Mouse (Mus musculus) adrenal gland, adult (tissue): ENCODE measurements around the gene Slc11a2.
"Not testable (repeated sequence)": the region's sequence is repeated elsewhere in the genome, so short reads cannot be mapped to it uniquely, and the experiment has no call there.

Source experiments
- DNase-seq, 2 experiments: peaks; one replicate each; pipeline ENCODE4 v3.0.0; 2022 to 2023; ENCODE audit warnings: low spot score in 1 of 2; ENCODE audit not compliant: inconsistent age in 2 of 2

Slc11a2 gene

GRCm38 (mm10) chr15:100365967-100366366, 58.9 kb downstream of the Slc11a2 start:
- DNase-seq = not testable (repeated sequence)

- DNase-seq = no peak
Measured at GRCm38 (mm10) chr15:100364242-100364641, 60.6 kb downstream of the Slc11a2 start, which contains the start of gene Higd1c. TSS of gene Higd1c (plus strand) at chr15:100364542.

DNA sequence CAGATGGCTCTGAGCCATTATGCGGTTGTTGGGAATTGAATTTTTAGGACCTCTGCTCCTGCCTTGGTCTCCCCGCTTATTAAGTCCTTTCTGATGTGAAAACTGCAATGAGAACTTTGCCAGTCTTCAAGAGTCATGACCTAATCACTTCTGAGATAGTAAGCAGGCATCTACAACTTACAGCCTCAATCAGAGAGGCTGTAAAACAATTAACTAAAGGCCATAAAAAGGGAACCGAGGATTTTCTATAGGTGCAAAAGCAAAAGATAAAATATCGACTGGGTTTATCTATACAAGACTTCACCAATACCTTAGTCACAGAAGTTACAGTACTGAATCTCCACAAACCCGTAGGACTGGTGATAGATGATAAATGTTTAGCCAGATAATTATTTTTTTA, 69.0 kb downstream of the Slc11a2 start:
- no peak for DNase-seq

- DNase-seq = not testable (repeated sequence)
Measured at GRCm38 (mm10) chr15:100353399-100353798, 71.5 kb downstream of the Slc11a2 start.

GRCm38 (mm10) chr15:100352711-100353250, 72.1 kb downstream of the Slc11a2 start, which contains the start of the genes Methig1 and Mettl7a2:
TSS of gene Methig1 (plus strand) at chr15:100353149.
TSS of gene Mettl7a2 (plus strand) at chr15:100353200.
- no peak for DNase-seq

GRCm38 (mm10) chr15:100351501-100352060, 73.3 kb downstream of the Slc11a2 start:
- DNase-seq = no peak

- DNase-seq = no peak
Measured at GRCm38 (mm10) chr15:100349496-100349895, 75.4 kb downstream of the Slc11a2 start.

GRCm38 (mm10) chr15:100346761-100347160, 78.1 kb downstream of the Slc11a2 start:
- DNase-seq = no peak

DNA sequence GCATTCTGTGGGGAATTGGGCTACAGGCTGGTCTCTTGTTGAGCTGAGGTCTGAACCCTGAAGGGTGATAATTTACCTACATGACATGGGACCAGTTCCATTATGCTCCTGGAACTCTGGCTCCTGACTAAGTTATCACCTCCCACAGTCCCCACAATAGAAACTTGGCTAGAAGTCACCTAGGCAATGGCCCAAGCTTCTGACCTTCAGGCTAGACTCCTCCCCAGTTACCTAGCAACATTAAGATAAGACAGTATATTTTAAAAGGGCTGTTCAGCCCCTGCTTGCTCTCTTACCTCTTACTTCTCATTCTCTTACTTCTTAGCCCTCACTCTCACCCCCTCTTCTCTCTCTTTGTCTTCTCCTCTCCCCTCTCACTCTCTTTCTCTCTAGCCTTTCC, 79.4 kb downstream of the Slc11a2 start:
- peak in 1 of 2 experiments; percentile 58 for DNase-seq

- not testable (repeated sequence) for DNase-seq
Measured at GRCm38 (mm10) chr15:100341314-100341980, 83.4 kb downstream of the Slc11a2 start.
